Mouse (Mus musculus): ENCODE results near the gene Arid4a. TPM values are rescaled to one million over a fixed set of nuclear protein-coding genes. Genes with fewer than 3 reads are reported as not detected.
"Not testable (repeated sequence)": the region's sequence is repeated elsewhere in the genome, so short reads cannot be mapped to it uniquely, and the experiment has no call there.

The Arid4a gene
- total RNA-seq, 1 experiment = 10.9 TPM

- Histone ChIP-seq H3K9me3 (ENCODE audit: control insufficient read depth, insufficient read depth, low read depth, low read length) (no peaks in the 10 kb centered on the region), H3K4me1 (ENCODE audit: control insufficient read depth in 2 of 2, insufficient read depth in 2 of 2, low read length in 2 of 2, poor library complexity in 1 of 2) (no peaks in the 10 kb centered on the region), H3K36me3 (ENCODE audit: control insufficient read depth, insufficient read depth, low read length, poor library complexity, severe bottlenecking) (peaks cover 13% of the 10 kb centered on the region), H3K4me3 (ENCODE audit: insufficient read depth in 1 of 2, low read depth in 1 of 2, low read length in 2 of 2, poor library complexity in 1 of 2, severe bottlenecking in 1 of 2) (no peak overlapping the region), H3K27ac (ENCODE audit: insufficient read depth, low read depth, low read length, poor library complexity, severe bottlenecking) (no peak overlapping the region), H3K9ac (ENCODE audit: insufficient read depth, low read depth, low read length, poor library complexity, severe bottlenecking) (no peak overlapping the region)
- no peak for DNase-seq (ENCODE audit: low read depth, low spot score)
- TF ChIP-seq CHD2 (IDR thresholded peaks at IDR 0.05; ENCODE audit: low read depth, low read length) = no peak
- TF ChIP-seq HCFC1 (IDR thresholded peaks at IDR 0.05; ENCODE audit: borderline replicate concordance, insufficient read depth, low read length) = no peak
- no peak for TF ChIP-seq MAFK (IDR thresholded peaks at IDR 0.05; ENCODE audit: insufficient read depth, low read depth, low read length)
- no peak for TF ChIP-seq ZNF384 (IDR thresholded peaks at IDR 0.05; ENCODE audit: low read depth, low read length)
- TF ChIP-seq ZC3H11A (IDR thresholded peaks at IDR 0.05; ENCODE audit: borderline replicate concordance, low read depth, low read length) = no peak
- in situ Hi-C loops (cut with MboI; ENCODE audit: low sequenced_read_pairs in 2 of 2, unreplicated experiment in 2 of 2) = no loop called here
Observed at GRCm38 (mm10) chr12:71024411-71024810, 8.6 kb downstream of the Arid4a start.

- H3K27ac ChIP-seq (ENCODE audit: insufficient read depth, low read depth, low read length, poor library complexity, severe bottlenecking); in situ Hi-C loops (cut with MboI; ENCODE audit: low sequenced_read_pairs in 2 of 2, unreplicated experiment in 2 of 2); H3K4me3 ChIP-seq (ENCODE audit: insufficient read depth in 1 of 2, low read depth in 1 of 2, low read length in 2 of 2, poor library complexity in 1 of 2, severe bottlenecking in 1 of 2); H3K9me3 ChIP-seq (ENCODE audit: control insufficient read depth, insufficient read depth, low read depth, low read length); H3K4me1 ChIP-seq (ENCODE audit: control insufficient read depth in 2 of 2, insufficient read depth in 2 of 2, low read length in 2 of 2, poor library complexity in 1 of 2); H3K36me3 ChIP-seq (ENCODE audit: control insufficient read depth, insufficient read depth, low read length, poor library complexity, severe bottlenecking); H3K9ac ChIP-seq (ENCODE audit: insufficient read depth, low read depth, low read length, poor library complexity, severe bottlenecking); DNase-seq (ENCODE audit: low read depth, low spot score): not testable (repeated sequence)
Observed at GRCm38 (mm10) chr12:71028265-71028664, 12.5 kb downstream of the Arid4a start.

GRCm38 (mm10) chr12:71030260-71030659, 14.5 kb downstream of the Arid4a start:
- H3K4me1 ChIP-seq (ENCODE audit: control insufficient read depth in 2 of 2, insufficient read depth in 2 of 2, low read length in 2 of 2, poor library complexity in 1 of 2) = no peaks in the 10 kb centered on the region
- in situ Hi-C loops (cut with MboI; ENCODE audit: low sequenced_read_pairs in 2 of 2, unreplicated experiment in 2 of 2) = no loop called here
- no peak overlapping the region for H3K4me3 ChIP-seq (ENCODE audit: insufficient read depth in 1 of 2, low read depth in 1 of 2, low read length in 2 of 2, poor library complexity in 1 of 2, severe bottlenecking in 1 of 2)
- no peak for TF ChIP-seq MAFK (IDR thresholded peaks at IDR 0.05; ENCODE audit: insufficient read depth, low read depth, low read length)
- DNase-seq (ENCODE audit: low read depth, low spot score) = no peak
- no peak overlapping the region for H3K27ac ChIP-seq (ENCODE audit: insufficient read depth, low read depth, low read length, poor library complexity, severe bottlenecking)
- no peaks in the 10 kb centered on the region for H3K9me3 ChIP-seq (ENCODE audit: control insufficient read depth, insufficient read depth, low read depth, low read length)
- peaks cover 6% of the 10 kb centered on the region; the same call in 1 of the 2 replicates for H3K36me3 ChIP-seq (ENCODE audit: control insufficient read depth, insufficient read depth, low read length, poor library complexity, severe bottlenecking)
- no peak overlapping the region for H3K9ac ChIP-seq (ENCODE audit: insufficient read depth, low read depth, low read length, poor library complexity, severe bottlenecking)

GRCm38 (mm10) chr12:71030722-71031121, 14.9 kb downstream of the Arid4a start:
- H3K36me3 ChIP-seq (ENCODE audit: control insufficient read depth, insufficient read depth, low read length, poor library complexity, severe bottlenecking) = peaks cover 3% of the 10 kb centered on the region; the same call in 1 of the 2 replicates
- H3K27ac ChIP-seq (ENCODE audit: insufficient read depth, low read depth, low read length, poor library complexity, severe bottlenecking) = no peak overlapping the region
- H3K9ac ChIP-seq (ENCODE audit: insufficient read depth, low read depth, low read length, poor library complexity, severe bottlenecking) = no peak overlapping the region
- DNase-seq (ENCODE audit: low read depth, low spot score) = no peak
- H3K9me3 ChIP-seq (ENCODE audit: control insufficient read depth, insufficient read depth, low read depth, low read length) = no peaks in the 10 kb centered on the region
- no peak overlapping the region for H3K4me3 ChIP-seq (ENCODE audit: insufficient read depth in 1 of 2, low read depth in 1 of 2, low read length in 2 of 2, poor library complexity in 1 of 2, severe bottlenecking in 1 of 2)
- in situ Hi-C loops (cut with MboI; ENCODE audit: low sequenced_read_pairs in 2 of 2, unreplicated experiment in 2 of 2) = no loop called here
- H3K4me1 ChIP-seq (ENCODE audit: control insufficient read depth in 2 of 2, insufficient read depth in 2 of 2, low read length in 2 of 2, poor library complexity in 1 of 2) = no peaks in the 10 kb centered on the region
- TF ChIP-seq CHD2 (IDR thresholded peaks at IDR 0.05; ENCODE audit: low read depth, low read length) (no peak), ZC3H11A (IDR thresholded peaks at IDR 0.05; ENCODE audit: borderline replicate concordance, low read depth, low read length) (no peak), ZNF384 (IDR thresholded peaks at IDR 0.05; ENCODE audit: low read depth, low read length) (no peak), HCFC1 (IDR thresholded peaks at IDR 0.05; ENCODE audit: borderline replicate concordance, insufficient read depth, low read length) (no peak)

GRCm38 (mm10) chr12:71035826-71036225, 20.0 kb downstream of the Arid4a start:
- DNase-seq (ENCODE audit: low read depth, low spot score) = no peak
- H3K27ac ChIP-seq (ENCODE audit: insufficient read depth, low read depth, low read length, poor library complexity, severe bottlenecking) = no peak overlapping the region; the same call in 1 of the 2 replicates
- H3K9me3 ChIP-seq (ENCODE audit: control insufficient read depth, insufficient read depth, low read depth, low read length) = no peaks in the 10 kb centered on the region
- in situ Hi-C loops (cut with MboI; ENCODE audit: low sequenced_read_pairs in 2 of 2, unreplicated experiment in 2 of 2) = no loop called here
- peaks cover 12% of the 10 kb centered on the region for H3K36me3 ChIP-seq (ENCODE audit: control insufficient read depth, insufficient read depth, low read length, poor library complexity, severe bottlenecking)
- no peak overlapping the region for H3K9ac ChIP-seq (ENCODE audit: insufficient read depth, low read depth, low read length, poor library complexity, severe bottlenecking)
- H3K4me3 ChIP-seq (ENCODE audit: insufficient read depth in 1 of 2, low read depth in 1 of 2, low read length in 2 of 2, poor library complexity in 1 of 2, severe bottlenecking in 1 of 2) = no peak overlapping the region
- TF ChIP-seq MAFK (IDR thresholded peaks at IDR 0.05; ENCODE audit: insufficient read depth, low read depth, low read length) (no peak), ZNF384 (IDR thresholded peaks at IDR 0.05; ENCODE audit: low read depth, low read length) (no peak), CHD2 (IDR thresholded peaks at IDR 0.05; ENCODE audit: low read depth, low read length) (no peak), ZC3H11A (IDR thresholded peaks at IDR 0.05; ENCODE audit: borderline replicate concordance, low read depth, low read length) (no peak)
- H3K4me1 ChIP-seq (ENCODE audit: control insufficient read depth in 2 of 2, insufficient read depth in 2 of 2, low read length in 2 of 2, poor library complexity in 1 of 2) = peaks cover 0 to 9% of the 10 kb centered on the region in 2 experiments; a peak in 1 of 4 replicates

Measured in ES-E14 (cell line).